Mouse (Mus musculus) stomach, postnatal 0 days (tissue): Measurements from ENCODE around the gene Mospd3. TPM values are rescaled to one million over a fixed set of nuclear protein-coding genes. Genes with fewer than 3 reads are reported as not detected.

Experiments
- ATAC-seq: fragments of 200-750 bp; cut with Nextera tagmentation; 2 replicates; pipeline ENCODE4 v1.8.0; 2017; ENCODE audit not compliant: low FRiP score, low TSS enrichment
- DNase-seq: peaks from one replicate; pipeline ENCODE4 v3.0.0-alpha.2; 2016; ENCODE audit warnings: low spot score
- H3K27ac ChIP-seq: fragments of 300-500 bp; sonication (generic); replicated peaks from 2 replicates; pipeline ENCODE4 v1.5.1; 2014; ENCODE audit warnings: mild to moderate bottlenecking, control low read depth
- H3K27me3 ChIP-seq: fragments of 300-500 bp; sonication (generic); 2 replicates; pipeline ENCODE4 v1.6.1; 2014; ENCODE audit warnings: low read length; ENCODE audit not compliant: control insufficient read depth, insufficient read depth
- H3K36me3 ChIP-seq: fragments of 300-500 bp; sonication (generic); 2 replicates; pipeline ENCODE4 v1.6.1; 2014; ENCODE audit warnings: low read length, mixed read lengths; ENCODE audit not compliant: control insufficient read depth, insufficient read depth
- H3K4me1 ChIP-seq: fragments of 300-500 bp; sonication (generic); replicated peaks from 2 replicates; pipeline ENCODE4 v1.6.1; 2014; ENCODE audit warnings: antibody characterized with exemption; ENCODE audit not compliant: control insufficient read depth, insufficient read depth
- H3K4me2 ChIP-seq: fragments of 300-500 bp; sonication (generic); replicated peaks from 2 replicates; pipeline ENCODE4 v1.6.1; 2014; ENCODE audit warnings: low read depth, mild to moderate bottlenecking, control low read depth, moderate library complexity
- H3K4me3 ChIP-seq: fragments of 300-500 bp; sonication (generic); 2 replicates; pipeline ENCODE4 v1.5.1; 2014; ENCODE audit warnings: low read depth, low read length, control low read depth
- H3K9ac ChIP-seq: fragments of 300-500 bp; sonication (generic); 2 replicates; pipeline ENCODE4 v1.6.1; 2014; ENCODE audit warnings: mild to moderate bottlenecking, low read length, control low read depth, mixed read lengths
- H3K9me3 ChIP-seq: fragments of 300-500 bp; sonication (generic); 2 replicates; pipeline ENCODE4 v1.6.1; 2016; ENCODE audit warnings: low read length; ENCODE audit not compliant: control insufficient read depth
- CTCF ChIP-seq: IDR thresholded peaks from 2 replicates; pipeline ENCODE4 v1.5.1; 2016; ENCODE audit warnings: antibody characterized with exemption, low read depth, mild to moderate bottlenecking, moderate library complexity
- EP300 ChIP-seq: optimal IDR thresholded peaks from 2 replicates; pipeline ENCODE3; 2016; ENCODE audit warnings: antibody characterized with exemption
- WGBS: fragments of 180-500 bp; shearing (Covaris S2); extraction: QIAGEN DNeasy Blood & Tissue Kit; methylation state at CpG from one replicate; pipeline ENCODE4 v1.1.7; 2014; 5-methylcytosine and 5-hydroxymethylcytosine counted together
- polyA plus RNA-seq: library from polyadenylated mRNA; unstranded; fragments of >200 nt; fragmentation: Nextera tagmentation; extraction: Ambion mirVana; gene quantifications from 2 replicates; pipeline ENCODE4 v1.2.1, GENCODE M21; 2015

Mospd3 gene
- polyA plus RNA-seq, 1 experiment from 2014 or later: 30.8 TPM

- Histone ChIP-seq H3K9ac (no peak overlapping the region), H3K36me3 (no peaks in the 10 kb centered on the region), H3K27ac (no peak overlapping the region), H3K4me3 (no peak overlapping the region), H3K27me3 (no peaks in the 10 kb centered on the region), H3K4me1 (no peaks in the 10 kb centered on the region), H3K4me2 (no peak overlapping the region), H3K9me3 (no peaks in the 10 kb centered on the region)
- 69% methylated on average over 6 of the region's 6 CpGs for WGBS
- DNase-seq (no peak), ATAC-seq (no peak)
- no peak for TF ChIP-seq EP300
These were observed 20.6 kb downstream of the Mospd3 start for GRCm38 (mm10) chr5:137580246-137580645.

- Histone ChIP-seq H3K4me3 (peak overlapping the region; percentile 15; the same call in 1 of the 2 replicates), H3K9me3 (no peaks in the 10 kb centered on the region), H3K4me1 (no peaks in the 10 kb centered on the region), H3K36me3 (no peaks in the 10 kb centered on the region), H3K4me2 (peak overlapping the region; percentile 42), H3K9ac (peak overlapping the region; percentile 35), H3K27ac (no peak overlapping the region), H3K27me3 (no peaks in the 10 kb centered on the region)
- ATAC-seq (no peak), DNase-seq (peak; percentile 48)
- TF ChIP-seq CTCF (peak; percentile 54), EP300 (no peak)
- WGBS: 9% methylated on average over 27 of the region's 27 CpGs
These were observed 26.4 kb downstream of the Mospd3 start for GRCm38 (mm10) chr5:137574470-137574901.

DNA sequence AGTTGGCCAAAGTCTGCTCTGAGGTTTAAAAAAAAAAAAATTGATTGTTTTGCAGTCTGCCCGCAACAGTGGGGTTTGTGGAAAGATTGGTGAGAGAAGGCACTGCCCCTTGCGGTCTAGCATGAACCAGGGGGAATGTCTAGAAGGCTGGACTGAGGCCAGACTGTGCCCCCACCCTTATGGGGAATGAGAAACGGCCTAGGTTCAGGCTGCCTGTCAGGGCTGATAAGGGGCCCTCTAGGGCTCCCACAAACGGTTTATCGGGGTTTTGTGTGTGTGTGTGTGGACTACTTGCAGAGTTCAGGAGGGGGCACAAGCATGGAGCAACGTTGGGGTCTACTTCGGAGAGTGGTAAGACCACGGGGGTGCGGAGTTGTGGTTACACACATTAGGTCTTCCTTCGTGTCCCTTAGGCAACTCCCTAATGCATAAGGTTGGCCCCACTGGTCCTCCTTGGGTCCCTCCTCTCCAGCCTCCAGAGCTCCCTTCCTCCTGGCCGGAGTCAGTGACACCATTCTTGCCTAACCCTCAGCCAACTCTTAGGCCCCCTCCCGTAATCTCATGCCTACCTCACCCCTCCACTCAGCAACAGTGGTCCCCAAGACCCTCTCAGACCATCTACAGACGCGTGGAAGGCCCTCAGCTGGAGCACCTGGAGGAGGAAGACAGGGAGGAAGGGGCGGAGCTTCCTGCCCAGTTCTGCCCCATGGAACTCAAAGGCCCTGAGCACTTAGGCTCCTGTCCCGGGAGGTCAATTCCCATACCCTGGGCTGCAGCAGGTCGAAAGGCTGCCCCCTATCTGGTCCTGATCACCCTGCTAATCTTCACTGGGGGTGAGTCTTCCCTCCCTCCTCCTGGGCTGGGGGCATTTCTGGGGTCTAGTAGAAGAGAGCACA lies 29.9 kb downstream of the Mospd3 start:
- TF ChIP-seq CTCF: no peak
- no peak for TF ChIP-seq EP300
- Histone ChIP-seq H3K4me3 (no peak overlapping the region), H3K4me2 (no peak overlapping the region), H3K4me1 (no peaks in the 10 kb centered on the region), H3K9me3 (no peaks in the 10 kb centered on the region), H3K27ac (no peak overlapping the region), H3K36me3 (no peaks in the 10 kb centered on the region), H3K9ac (no peak overlapping the region), H3K27me3 (no peaks in the 10 kb centered on the region)
- DNase-seq (no peak), ATAC-seq (no peak)
- WGBS: 72% methylated on average over 17 of the region's 17 CpGs

DNA sequence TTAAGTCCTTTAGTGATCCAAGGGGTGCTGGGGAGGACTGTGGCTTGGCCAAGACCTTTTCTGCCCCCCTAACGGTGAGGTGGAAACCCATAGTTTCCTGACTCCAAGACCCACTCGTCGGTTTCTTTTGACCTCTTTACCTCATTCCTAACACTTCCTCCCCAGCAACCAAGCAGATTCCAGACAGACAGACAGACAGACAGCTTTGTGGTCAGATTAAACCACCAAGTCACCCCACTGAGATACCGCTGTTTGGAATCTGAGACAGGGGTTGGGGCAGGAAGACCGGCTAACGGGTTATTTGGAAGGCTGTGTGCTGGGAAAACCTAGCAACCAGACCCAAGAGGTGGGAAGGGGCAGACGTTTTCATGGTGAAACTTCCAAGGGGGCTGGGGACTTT lies 30.7 kb downstream of the Mospd3 start:
- Histone ChIP-seq H3K36me3 (no peaks in the 10 kb centered on the region), H3K4me1 (no peaks in the 10 kb centered on the region), H3K9me3 (no peaks in the 10 kb centered on the region), H3K9ac (no peak overlapping the region), H3K4me3 (no peak overlapping the region), H3K27ac (no peak overlapping the region), H3K4me2 (no peak overlapping the region), H3K27me3 (no peaks in the 10 kb centered on the region)
- TF ChIP-seq CTCF (no peak), EP300 (no peak)
- no peak for DNase-seq
- ATAC-seq: no peak
- 50% methylated on average over 7 of the region's 7 CpGs for WGBS

GRCm38 (mm10) chr5:137569665-137570064 lies 31.2 kb downstream of the Mospd3 start, which contains the start of gene Tfr2:
Tfr2 (plus strand) TSS chr5:137569840.
- Histone ChIP-seq H3K4me3 (no peak within 1 kb of the TSS), H3K36me3 (no peaks in the 10 kb centered on the region), H3K27me3 (no peaks in the 10 kb centered on the region), H3K4me1 (no peaks in the 10 kb centered on the region), H3K27ac (no peak within 1 kb of the TSS), H3K4me2 (no peak within 1 kb of the TSS), H3K9me3 (no peaks in the 10 kb centered on the region), H3K9ac (no peak within 1 kb of the TSS)
- ATAC-seq (peak; percentile 85), DNase-seq (peak; percentile 87)
- TF ChIP-seq CTCF (no peak), EP300 (no peak)
- 26% methylated on average over 9 of the region's 9 CpGs for WGBS

- Histone ChIP-seq H3K4me3 (no peak overlapping the region), H3K27ac (no peak overlapping the region), H3K4me2 (no peak overlapping the region), H3K9ac (no peak overlapping the region), H3K36me3 (no peaks in the 10 kb centered on the region), H3K27me3 (no peaks in the 10 kb centered on the region), H3K9me3 (no peaks in the 10 kb centered on the region), H3K4me1 (no peaks in the 10 kb centered on the region)
- TF ChIP-seq EP300 (no peak), CTCF (no peak)
- no peak for DNase-seq
- ATAC-seq: no peak
- WGBS: 69% methylated on average over 12 of the region's 12 CpGs
These were observed 31.8 kb downstream of the Mospd3 start for GRCm38 (mm10) chr5:137569031-137569430.
